Mouse (Mus musculus): Measurements from ENCODE around the gene Ankrd33b.

DNA sequence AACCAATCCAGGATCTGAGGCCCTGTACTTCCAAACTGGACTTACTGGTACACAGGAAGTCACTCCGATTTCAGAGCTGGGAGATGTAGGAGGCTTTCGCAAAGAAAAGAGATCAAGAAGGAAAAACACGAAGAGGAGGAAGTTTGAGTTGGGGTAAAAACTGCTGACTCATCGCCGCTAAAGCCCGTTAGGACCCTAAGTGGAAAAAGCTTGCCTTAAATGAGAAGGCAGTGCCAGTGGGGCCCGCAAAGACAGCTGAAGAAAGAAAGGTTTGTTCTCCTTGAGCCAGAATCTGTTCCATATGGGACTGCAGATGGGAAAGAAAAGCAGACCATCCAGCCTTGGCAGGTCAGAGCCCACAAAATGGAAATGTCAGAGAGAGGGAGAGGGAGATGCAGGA is 118.6 kb downstream of the Ankrd33b start:
- TF ChIP-seq CTCF (IDR thresholded peaks at IDR 0.05; ENCODE audit: low read depth, low read length): no peak
- no peak for TF ChIP-seq POLR2A (IDR thresholded peaks at IDR 0.05; ENCODE audit: extremely low read depth, insufficient read depth, low read length)
